Mouse (Mus musculus) frontal cortex, postnatal 25 days (tissue): ENCODE results near the gene Ywhah.
A peak's percentile ranks its signal among the peaks of the same experiment; 100 is the strongest.
"Not testable (repeated sequence)": the region's sequence is repeated elsewhere in the genome, so short reads cannot be mapped to it uniquely, and the experiment has no call there.

Experiments
- DNase-seq, 2 experiments: peaks; one replicate each; pipeline ENCODE4 v3.0.0; 2022; ENCODE audit warnings: low spot score in 2 of 2

Gene Ywhah

GRCm38 (mm10) chr5:33011132-33012106 lies 7.2 kb upstream of the Ywhah start:
- DNase-seq, result no peak

GRCm38 (mm10) chr5:33014096-33014495 lies 4.5 kb upstream of the Ywhah start:
- no peak for DNase-seq

GRCm38 (mm10) chr5:33015579-33015978 lies 3.0 kb upstream of the Ywhah start:
- DNase-seq, result no peak

DNA sequence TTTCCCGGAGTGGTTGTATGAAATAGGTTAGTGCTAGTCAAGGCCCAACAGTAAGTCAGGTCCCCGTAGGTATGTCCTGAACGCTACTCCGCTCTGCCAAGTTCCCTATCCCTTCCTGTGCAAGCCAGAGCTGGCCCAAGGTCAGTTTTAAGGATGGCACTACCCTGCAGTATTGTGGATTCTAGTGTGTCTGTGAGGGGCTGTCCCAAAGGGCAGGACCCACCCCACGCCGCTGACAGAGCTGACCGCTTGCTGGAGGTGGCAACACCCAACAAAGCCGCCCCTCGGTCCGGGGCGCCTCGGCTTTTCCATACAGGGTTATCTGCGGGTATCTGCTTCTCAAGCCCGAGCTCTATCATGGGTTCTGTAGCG lies 441 bp upstream of the Ywhah start:
- DNase-seq, result peak in 1 of 2 experiments; percentile 46

DNA sequence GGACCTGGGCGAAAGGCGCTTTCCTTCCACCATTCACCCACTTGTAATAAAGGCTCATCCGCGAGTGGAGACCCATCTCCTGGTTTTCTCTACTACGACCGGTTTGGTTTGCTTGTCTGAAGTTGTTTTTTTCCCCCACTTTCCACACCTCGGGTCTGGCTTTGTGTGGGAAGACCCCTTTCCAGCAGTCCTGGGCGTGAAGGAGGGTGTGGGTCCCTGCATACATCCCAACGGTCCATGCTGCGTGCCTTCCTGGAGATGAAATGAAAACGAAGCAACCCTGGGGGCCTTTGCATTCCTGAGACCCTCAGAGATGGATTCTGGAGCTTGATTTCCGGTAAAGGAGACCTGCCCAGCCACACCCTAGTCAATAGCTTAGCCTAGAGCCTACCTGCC lies 808 bp downstream of the Ywhah start:
- DNase-seq, result no peak

GRCm38 (mm10) chr5:33021622-33022021 lies 3.0 kb downstream of the Ywhah start:
- no peak for DNase-seq

GRCm38 (mm10) chr5:33023337-33023736 lies 4.7 kb downstream of the Ywhah start:
- DNase-seq, result no peak

DNA sequence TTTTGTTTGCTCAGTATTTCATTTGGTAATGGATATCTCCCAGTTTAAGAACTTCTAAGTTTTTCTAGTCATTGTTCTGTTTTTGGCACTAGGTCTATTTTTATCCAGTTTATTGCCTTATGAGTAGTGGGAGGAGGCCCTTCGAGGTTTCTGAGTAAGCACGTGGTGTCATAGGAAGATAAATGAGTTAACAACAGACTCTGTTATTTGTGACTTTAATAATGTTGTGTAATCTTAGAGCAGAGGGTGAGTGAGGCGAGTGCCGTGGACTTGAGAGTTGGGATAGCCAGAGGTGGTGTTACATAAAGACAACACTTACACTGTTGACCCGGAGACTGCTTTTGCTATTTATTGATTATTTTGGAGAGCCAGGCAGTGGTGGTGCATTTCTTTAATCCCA lies 5.9 kb downstream of the Ywhah start:
- DNase-seq, result no peak

- DNase-seq, result no peak
These were observed 10.0 kb downstream of the Ywhah start for GRCm38 (mm10) chr5:33028656-33029055.

DNA sequence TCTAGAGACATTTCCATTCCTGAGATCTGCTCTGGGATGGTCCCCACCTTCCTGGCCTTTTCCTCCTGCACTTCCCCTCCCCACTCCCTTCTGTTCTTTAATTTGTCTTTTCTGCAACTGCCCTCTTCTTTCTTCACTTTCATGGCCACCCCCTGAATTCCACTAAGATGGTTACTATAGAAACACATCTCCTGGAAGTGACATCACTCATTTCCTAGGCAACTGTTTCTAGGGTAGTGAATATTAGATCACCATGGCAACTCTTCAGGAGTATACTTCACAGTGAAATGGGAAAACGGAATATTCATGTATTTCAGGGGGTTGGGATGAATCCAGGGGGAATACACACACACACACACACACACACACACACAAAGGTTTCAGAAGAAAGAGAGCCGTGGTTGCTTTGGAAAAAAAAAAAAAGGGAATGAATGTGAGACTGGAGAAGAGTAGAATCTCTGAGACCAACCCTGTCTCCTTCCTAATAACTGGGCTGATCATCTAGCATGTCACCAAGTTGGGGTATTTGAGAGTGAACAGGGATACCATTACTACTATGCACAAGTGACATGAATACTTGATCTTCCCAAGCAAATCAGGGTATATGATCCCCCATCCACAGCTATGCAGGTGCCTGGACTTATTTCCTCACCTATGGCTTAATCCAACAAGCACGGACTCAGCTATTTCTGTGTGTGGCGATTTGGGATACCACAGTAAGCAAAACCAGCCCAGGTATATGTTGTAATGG lies 12.0 kb downstream of the Ywhah start:
- DNase-seq, result no peak

- DNase-seq, result no peak
These were observed 13.6 kb downstream of the Ywhah start for GRCm38 (mm10) chr5:33032036-33032773.

- DNase-seq, result peak; percentile 66 to 72
These were observed 14.5 kb downstream of the Ywhah start for GRCm38 (mm10) chr5:33033121-33033520.

- not testable (repeated sequence) for DNase-seq
These were observed 15.0 kb downstream of the Ywhah start for GRCm38 (mm10) chr5:33033633-33034032.

DNA sequence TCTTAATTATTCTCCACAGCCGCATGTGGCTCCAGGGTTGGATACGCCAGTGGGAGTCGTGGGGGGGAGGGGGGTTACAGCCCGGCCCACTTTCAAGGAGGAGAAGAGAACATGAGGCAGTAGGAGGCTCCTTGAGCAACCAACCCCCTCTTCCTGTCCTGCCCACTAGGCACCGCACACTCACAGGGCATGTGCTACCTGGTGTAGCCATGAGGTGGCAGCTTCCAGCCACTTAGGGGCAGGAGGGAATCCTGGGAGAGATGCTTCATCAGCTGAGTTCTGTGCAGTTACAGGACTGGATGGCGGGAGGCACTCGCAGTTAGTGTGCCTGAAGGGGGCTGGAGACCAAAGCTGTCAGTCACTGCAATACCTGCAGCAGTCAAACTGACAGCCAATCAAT lies 15.5 kb downstream of the Ywhah start:
- no peak for DNase-seq

GRCm38 (mm10) chr5:33034916-33035315 lies 16.3 kb downstream of the Ywhah start:
- DNase-seq, result no peak

GRCm38 (mm10) chr5:33038656-33039509 lies 20.3 kb downstream of the Ywhah start:
- no peak for DNase-seq

DNA sequence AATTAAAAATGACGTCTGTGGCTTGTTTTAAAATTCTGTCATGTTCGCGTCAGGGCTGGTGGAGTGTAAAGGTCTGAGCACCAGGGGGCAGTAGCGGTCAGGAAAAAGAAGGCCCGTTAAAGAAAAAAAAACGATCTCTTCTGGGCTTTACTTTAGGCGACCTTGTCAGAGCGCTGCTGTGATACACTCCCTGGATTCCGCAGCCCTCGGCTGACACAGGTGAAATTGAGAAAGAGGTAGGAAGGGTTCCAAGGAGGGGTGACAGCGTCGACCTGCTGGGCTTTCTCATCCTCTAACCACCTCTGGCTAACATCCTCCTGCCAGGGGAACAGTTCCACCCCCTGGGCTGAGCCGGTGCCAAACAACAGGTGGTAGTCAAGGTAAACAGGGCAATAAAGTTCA lies 20.9 kb downstream of the Ywhah start:
- no peak for DNase-seq

DNA sequence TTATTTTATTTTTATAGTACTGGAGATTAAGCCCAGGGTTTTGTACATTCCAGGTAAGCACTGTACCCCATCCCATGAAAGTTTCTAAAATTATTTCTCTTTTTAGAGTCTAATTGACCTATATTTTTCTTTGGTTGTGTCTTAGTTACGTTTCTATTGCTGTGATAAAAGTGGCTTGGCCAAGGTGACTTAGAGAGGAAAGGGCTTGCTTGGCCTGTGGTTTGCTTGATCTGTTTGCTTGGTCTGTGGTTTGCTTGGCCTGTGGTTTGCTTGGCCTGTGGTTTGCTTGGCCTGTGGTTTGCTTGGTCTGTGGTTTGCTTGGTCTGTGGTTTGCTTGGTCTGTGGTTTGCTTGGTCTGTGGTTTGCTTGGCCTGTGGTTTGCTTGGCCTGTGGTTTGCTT lies 22.1 kb downstream of the Ywhah start:
- DNase-seq, result not testable (repeated sequence)

DNA sequence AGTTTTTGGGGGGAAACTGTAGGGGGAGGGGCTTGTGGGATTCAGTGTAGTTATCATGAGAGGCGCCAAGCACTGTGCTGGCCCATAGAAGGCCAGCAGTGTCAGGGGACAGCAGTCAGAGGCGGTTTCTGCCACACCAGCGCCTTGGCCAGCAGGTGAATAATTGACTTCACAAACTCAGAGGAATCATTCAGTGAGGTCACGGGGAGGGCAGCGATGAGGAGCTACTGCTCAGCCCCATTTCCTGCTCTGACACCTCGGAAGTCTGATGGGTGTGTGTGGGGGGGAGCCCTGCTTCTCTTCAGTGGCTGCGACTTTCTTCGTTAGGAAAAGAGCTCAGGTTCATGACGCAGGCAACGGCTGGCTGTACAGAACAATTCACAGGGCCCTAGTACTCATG lies 24.8 kb downstream of the Ywhah start:
- no peak for DNase-seq

GRCm38 (mm10) chr5:33044636-33045315 lies 26.2 kb downstream of the Ywhah start:
- DNase-seq, result no peak

GRCm38 (mm10) chr5:33045316-33045705 lies 26.7 kb downstream of the Ywhah start:
- no peak for DNase-seq
